Mouse (Mus musculus): ENCODE measurements around the gene Ptpdc1.

- TF ChIP-seq CTCF (IDR thresholded peaks at IDR 0.05; ENCODE audit: control insufficient read depth, insufficient read depth, low read length) (no peak), POLR2A (IDR thresholded peaks at IDR 0.05; ENCODE audit: borderline replicate concordance, control insufficient read depth, low read depth, low read length) (no peak)
Observed at GRCm38 (mm10) chr13:48582688-48583379, 42.6 kb downstream of the Ptpdc1 start.
